Mouse (Mus musculus) liver, adult 2 months (tissue): ENCODE measurements around the gene Uqcr11. TPM values are rescaled to one million over a fixed set of nuclear protein-coding genes. Genes with fewer than 3 reads are reported as not detected.

Experiments used
- DNase-seq: peaks from one replicate; pipeline ENCODE4 v3.0.0-alpha.2; 2011; ENCODE audit warnings: low read depth, low spot score; ENCODE audit errors: extremely low read depth
- H3K27ac ChIP-seq: fragments of 200-500 bp; replicated peaks from 2 replicates; pipeline ENCODE4 v1.5.1; 2012; ENCODE audit warnings: low read depth, mild to moderate bottlenecking, control low read depth, inconsistent platforms, low read length; ENCODE audit not compliant: insufficient read depth
- H3K27me3 ChIP-seq: fragments of 200-500 bp; 2 replicates; pipeline ENCODE4 v1.6.1; 2012; ENCODE audit warnings: mild to moderate bottlenecking, moderate library complexity, low read length, inconsistent platforms; ENCODE audit not compliant: control insufficient read depth, insufficient read depth
- H3K36me3 ChIP-seq: fragments of 200-500 bp; 2 replicates; pipeline ENCODE4 v1.6.1; 2012; ENCODE audit warnings: low read length, inconsistent platforms; ENCODE audit not compliant: control insufficient read depth, insufficient read depth
- H3K4me1 ChIP-seq: fragments of 200-500 bp; 2 replicates; pipeline ENCODE4 v1.6.1; 2011; ENCODE audit warnings: low read length; ENCODE audit not compliant: control insufficient read depth, insufficient read depth
- H3K4me3 ChIP-seq: fragments of 200-500 bp; 2 replicates; pipeline ENCODE4 v1.5.1; 2011; ENCODE audit warnings: low read depth, mild to moderate bottlenecking, control low read depth, low read length, moderate library complexity; ENCODE audit not compliant: insufficient read depth
- H3K79me2 ChIP-seq: fragments of 200-500 bp; 2 replicates; pipeline ENCODE4 v1.6.1; 2012; ENCODE audit warnings: inconsistent platforms, mild to moderate bottlenecking, low read length, moderate library complexity; ENCODE audit not compliant: control insufficient read depth, insufficient read depth
- H3K9ac ChIP-seq: fragments of 200-500 bp; 2 replicates; pipeline ENCODE4 v1.6.1; 2012; ENCODE audit warnings: low read depth, mild to moderate bottlenecking, control low read depth, inconsistent platforms, low read length
- CTCF ChIP-seq: fragments of 200-500 bp; IDR thresholded peaks from 2 replicates; pipeline ENCODE4 v1.5.1; 2011; ENCODE audit warnings: low read depth, low read length, control low read depth
- POLR2A ChIP-seq: fragments of 200-500 bp; IDR thresholded peaks from 2 replicates; pipeline ENCODE4 v1.6.1; 2011; ENCODE audit warnings: low read length, control low read depth; ENCODE audit not compliant: insufficient read depth; ENCODE audit errors: extremely low read depth
- WGBS: fragments of 180-500 bp; shearing (Covaris S2); methylation state at CpG from one replicate; pipeline ENCODE4 v1.1.7; 2018; 5-methylcytosine and 5-hydroxymethylcytosine counted together
- polyA plus RNA-seq: library from polyadenylated mRNA; depleted of rRNA; stranded (reverse); fragments of >200 nt; gene quantifications from 2 replicates; pipeline ENCODE4 v1.2.3, GENCODE M21; 2012
- total RNA-seq: library from RNA; depleted of rRNA; stranded (reverse); fragments of >200 nt; gene quantifications from 2 replicates; pipeline ENCODE4 v1.2.3, GENCODE M21; 2014

The Uqcr11 gene
- total and polyA plus RNA-seq, 2 experiments = 1,362 to 2,210 TPM

DNA sequence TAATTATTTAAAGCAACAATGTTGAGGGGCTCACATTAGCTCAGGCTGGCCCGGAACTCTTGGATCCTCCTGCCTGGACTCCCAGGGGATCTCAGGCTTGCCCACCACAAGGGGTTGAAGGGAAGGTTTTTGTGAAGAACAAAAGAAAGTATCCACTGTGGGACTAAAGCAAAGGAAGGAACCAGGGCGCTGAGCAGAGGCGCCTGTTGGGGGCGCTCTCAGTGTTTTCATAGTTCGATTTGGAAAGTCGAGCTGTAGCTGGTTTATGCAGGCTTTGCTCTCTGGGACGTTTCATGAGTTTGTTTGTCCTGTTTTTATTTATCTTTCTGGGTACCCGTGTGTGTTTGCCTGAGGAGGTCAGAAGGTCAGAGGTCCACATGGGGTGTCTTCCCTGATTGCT is 35.0 kb upstream of the Uqcr11 start:
- Histone ChIP-seq H3K4me1 (peaks cover 13% of the 10 kb centered on the region), H3K36me3 (no peaks in the 10 kb centered on the region), H3K27me3 (no peaks in the 10 kb centered on the region), H3K9ac (no peak overlapping the region; the same call in 1 of the 2 replicates), H3K27ac (peak overlapping the region; percentile 74), H3K4me3 (no peak overlapping the region), H3K79me2 (no peaks in the 10 kb centered on the region)
- 47% methylated on average over 8 of the region's 8 CpGs for WGBS
- peak; percentile 83 for DNase-seq
- TF ChIP-seq POLR2A = no peak
- TF ChIP-seq CTCF = peak; percentile 48

DNA sequence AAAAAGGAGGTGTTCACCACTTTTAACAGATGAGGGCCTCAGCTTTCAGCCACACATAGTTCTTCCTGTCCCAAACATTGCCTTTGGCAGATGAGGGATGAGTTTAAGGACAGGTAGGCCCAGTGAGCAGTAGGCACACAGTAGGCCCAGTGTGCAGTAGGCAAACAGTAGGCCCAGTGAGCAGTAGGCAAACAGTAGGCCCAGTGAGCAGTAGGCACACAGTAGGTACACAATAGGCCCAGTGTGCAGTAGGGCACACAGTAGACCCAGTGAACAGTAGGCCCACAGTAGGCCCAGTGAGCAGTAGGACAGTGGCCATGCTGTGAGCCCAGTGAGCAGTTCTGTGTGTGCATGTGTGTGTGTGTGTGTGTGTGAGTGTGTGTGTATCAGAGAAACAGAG is 33.4 kb upstream of the Uqcr11 start:
- TF ChIP-seq CTCF (no peak), POLR2A (no peak)
- no peak for DNase-seq
- H3K79me2 ChIP-seq = no peaks in the 10 kb centered on the region
- H3K9ac ChIP-seq = no peak overlapping the region
- no peak overlapping the region for H3K4me3 ChIP-seq
- H3K36me3 ChIP-seq = no peaks in the 10 kb centered on the region
- no peaks in the 10 kb centered on the region for H3K27me3 ChIP-seq
- peaks cover 13% of the 10 kb centered on the region for H3K4me1 ChIP-seq
- no peak overlapping the region for H3K27ac ChIP-seq

DNA sequence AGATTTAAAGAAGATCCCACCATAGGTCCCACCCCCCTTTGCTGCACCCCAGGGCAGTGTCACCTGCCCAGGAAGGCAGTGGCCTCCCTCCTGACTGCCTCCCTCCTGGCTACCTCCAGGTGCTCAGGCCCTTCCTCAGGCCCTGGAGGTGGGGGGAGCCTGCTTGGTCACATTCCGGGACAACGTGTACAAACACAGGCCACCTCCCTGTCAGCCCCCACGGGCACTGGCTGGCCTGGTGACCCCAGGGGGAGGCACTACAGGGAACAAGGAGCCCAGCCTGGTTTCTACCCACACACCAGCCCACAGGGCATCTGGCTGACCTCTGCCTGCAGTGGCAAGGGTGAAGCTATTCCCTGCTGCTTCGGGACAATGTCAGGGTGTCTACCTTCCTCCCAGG is 31.3 kb upstream of the Uqcr11 start:
- H3K27ac ChIP-seq = peak overlapping the region; percentile 67
- H3K27me3 ChIP-seq = no peaks in the 10 kb centered on the region
- WGBS = 20% methylated on average over 4 of the region's 4 CpGs
- H3K79me2 ChIP-seq = peaks cover 4% of the 10 kb centered on the region; the same call in 1 of the 2 replicates
- H3K9ac ChIP-seq = peak overlapping the region; percentile 24; the same call in 1 of the 2 replicates
- no peak overlapping the region for H3K4me3 ChIP-seq
- peaks cover 17% of the 10 kb centered on the region for H3K4me1 ChIP-seq
- DNase-seq = peak; percentile 76
- no peak for TF ChIP-seq POLR2A
- no peak for TF ChIP-seq CTCF
- H3K36me3 ChIP-seq = no peaks in the 10 kb centered on the region

DNA sequence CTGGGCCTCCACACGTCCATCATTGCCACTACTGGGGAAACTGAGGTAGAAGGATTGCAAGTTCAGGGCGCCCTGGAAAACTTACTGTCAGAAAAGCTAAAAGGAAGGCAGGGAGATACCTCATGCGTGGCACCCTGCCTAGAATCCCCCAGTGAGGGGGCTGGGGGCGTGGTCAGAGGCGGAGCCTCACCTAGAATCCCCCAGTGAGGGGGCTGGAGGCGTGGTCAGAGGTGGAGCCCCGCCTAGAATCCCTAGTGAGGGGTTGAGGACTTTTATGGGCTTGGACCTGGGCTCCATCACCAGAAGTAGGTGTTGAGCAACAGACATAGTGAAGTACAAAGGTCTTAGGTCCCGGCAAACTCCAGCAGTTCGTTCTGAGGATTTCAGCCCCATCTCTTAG is 29.6 kb upstream of the Uqcr11 start:
- TF ChIP-seq CTCF = no peak
- no peak for TF ChIP-seq POLR2A
- Histone ChIP-seq H3K36me3 (no peaks in the 10 kb centered on the region), H3K27ac (peak overlapping the region; percentile 72), H3K4me1 (peaks cover 17% of the 10 kb centered on the region), H3K27me3 (no peaks in the 10 kb centered on the region), H3K9ac (no peak overlapping the region), H3K4me3 (no peak overlapping the region), H3K79me2 (peaks cover 9% of the 10 kb centered on the region; the same call in 1 of the 2 replicates)
- peak; percentile 82 for DNase-seq
- 16% methylated on average over 9 of the region's 9 CpGs for WGBS

DNA sequence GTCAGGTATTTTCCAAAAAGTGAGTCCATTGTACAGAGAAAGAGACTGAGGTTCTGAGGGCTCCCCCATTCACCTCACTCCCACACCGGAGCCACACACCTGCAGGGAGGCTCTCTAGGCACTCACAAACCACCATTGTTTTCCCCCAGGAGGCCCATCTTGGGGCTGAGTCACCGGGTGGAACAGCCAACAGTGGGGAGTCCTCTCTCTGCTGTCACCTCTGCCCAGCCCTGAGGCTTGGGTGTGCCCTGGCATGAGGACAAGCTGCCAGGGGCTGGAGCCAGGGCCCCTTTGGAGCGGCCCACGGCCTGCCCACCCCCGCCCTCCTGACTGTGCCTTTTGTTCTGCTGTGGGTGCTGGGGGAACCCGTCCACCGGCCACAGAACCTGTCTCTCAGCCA is 29.1 kb upstream of the Uqcr11 start:
- H3K36me3 ChIP-seq = no peaks in the 10 kb centered on the region
- TF ChIP-seq CTCF (no peak), POLR2A (no peak)
- peaks cover 9% of the 10 kb centered on the region; the same call in 1 of the 2 replicates for H3K79me2 ChIP-seq
- 49% methylated on average over 7 of the region's 7 CpGs for WGBS
- no peak overlapping the region for H3K9ac ChIP-seq
- H3K4me3 ChIP-seq = no peak overlapping the region
- DNase-seq = no peak
- no peaks in the 10 kb centered on the region for H3K27me3 ChIP-seq
- peak overlapping the region; percentile 51 for H3K27ac ChIP-seq
- peaks cover 17% of the 10 kb centered on the region for H3K4me1 ChIP-seq

DNA sequence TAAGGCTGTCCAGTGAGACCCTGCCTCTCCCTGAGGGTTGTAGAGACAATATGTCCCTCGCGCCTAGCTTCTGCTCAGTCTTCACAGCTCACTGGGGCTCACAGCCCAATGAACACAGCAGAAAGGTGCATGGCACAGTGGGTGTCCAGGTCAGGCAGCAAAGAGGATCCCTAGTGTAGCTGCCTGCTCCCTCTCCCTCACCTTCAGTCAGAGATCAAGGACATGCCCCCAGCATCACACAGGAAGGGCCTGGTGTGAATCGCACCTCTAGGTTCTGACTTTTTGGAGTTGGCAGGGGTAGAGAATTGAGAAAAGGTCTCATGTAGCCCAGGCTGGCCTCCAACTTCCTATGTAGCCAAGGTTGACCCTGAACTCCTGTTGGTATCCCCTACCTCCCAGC is 28.2 kb upstream of the Uqcr11 start:
- H3K27ac ChIP-seq = 0 out of 2 replicates have a peak overlapping the region, but pooled peaks have one; percentile 1
- H3K4me1 ChIP-seq = peaks cover 17% of the 10 kb centered on the region
- H3K79me2 ChIP-seq = peaks cover 9% of the 10 kb centered on the region; the same call in 1 of the 2 replicates
- H3K27me3 ChIP-seq = no peaks in the 10 kb centered on the region
- no peak overlapping the region for H3K9ac ChIP-seq
- H3K36me3 ChIP-seq = no peaks in the 10 kb centered on the region
- TF ChIP-seq POLR2A (no peak), CTCF (no peak)
- no peak overlapping the region for H3K4me3 ChIP-seq
- 73% methylated on average over 3 of the region's 3 CpGs for WGBS
- no peak for DNase-seq
